Mouse (Mus musculus) embryonic facial prominence, embryonic 15.5 days (tissue): ENCODE measurements at regions not wholly inside any gene's neighbourhood (a gene's known extent, or its start where the extent isn't known, plus 50 kb on each side); places are given as distances from the start of the nearest gene placed in this dataset.

Experiments
- ATAC-seq: fragments of 200-750 bp; cut with Nextera tagmentation; 2 replicates; pipeline ENCODE4 v1.8.0; 2017; ENCODE audit warnings: low read depth, moderate TSS enrichment; ENCODE audit not compliant: insufficient number of reproducible peaks, low FRiP score, low TSS enrichment
- H3K27ac ChIP-seq: fragments of 300-500 bp; sonication (generic); replicated peaks from 2 replicates; pipeline ENCODE4 v1.5.1; 2015; ENCODE audit warnings: mild to moderate bottlenecking, inconsistent platforms
- H3K27me3 ChIP-seq: fragments of 300-500 bp; sonication (generic); 2 replicates; pipeline ENCODE4 v1.6.1; 2015; ENCODE audit warnings: inconsistent platforms
- H3K36me3 ChIP-seq: fragments of 300-500 bp; sonication (generic); 2 replicates; pipeline ENCODE4 v1.6.1; 2015; ENCODE audit warnings: mild to moderate bottlenecking, inconsistent platforms
- H3K4me1 ChIP-seq: fragments of 300-500 bp; sonication (generic); 2 replicates; pipeline ENCODE4 v1.6.1; 2015; ENCODE audit warnings: inconsistent platforms
- H3K4me2 ChIP-seq: fragments of 300-500 bp; sonication (generic); replicated peaks from 2 replicates; pipeline ENCODE4 v1.6.1; 2015; ENCODE audit warnings: mild to moderate bottlenecking, inconsistent platforms
- H3K4me3 ChIP-seq: fragments of 300-500 bp; sonication (generic); replicated peaks from 2 replicates; pipeline ENCODE4 v1.5.1; 2015; ENCODE audit warnings: mild to moderate bottlenecking, inconsistent platforms
- H3K9ac ChIP-seq: fragments of 300-500 bp; sonication (generic); 2 replicates; pipeline ENCODE4 v1.6.1; 2015; ENCODE audit warnings: inconsistent platforms
- H3K9me3 ChIP-seq: fragments of 300-500 bp; sonication (generic); replicated peaks from 2 replicates; pipeline ENCODE4 v1.6.1; 2016; ENCODE audit warnings: inconsistent platforms
- WGBS: fragments of 180-500 bp; shearing (Covaris S2); methylation state at CpG from one replicate; pipeline ENCODE4 v1.1.7; 2015; 5-methylcytosine and 5-hydroxymethylcytosine counted together

DNA sequence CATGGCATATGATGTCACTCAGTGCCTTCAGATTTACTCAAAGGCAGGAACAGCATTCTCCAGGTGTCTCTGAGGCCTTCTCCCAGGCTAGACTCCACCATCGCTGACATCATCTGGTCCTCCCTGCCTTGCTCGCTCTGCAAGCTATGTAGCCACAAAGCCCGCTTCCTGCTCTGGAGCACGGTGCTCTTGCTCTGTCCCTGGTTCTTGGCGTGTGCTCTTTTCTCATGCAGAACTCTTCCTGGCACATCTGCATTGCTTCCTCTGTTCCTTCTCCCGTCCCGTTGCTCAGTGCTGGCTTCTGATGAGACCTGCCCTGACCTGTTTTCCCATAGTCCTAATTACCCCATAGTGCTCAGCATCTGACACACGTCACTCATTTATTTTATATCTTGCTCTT, 178.6 kb downstream of the Trim29 start:
- H3K27me3 ChIP-seq: no peaks in the 10 kb centered on the region
- no peak for ATAC-seq
- no peaks in the 10 kb centered on the region for H3K36me3 ChIP-seq
- no peak overlapping the region for H3K4me3 ChIP-seq
- H3K4me1 ChIP-seq: peaks cover 10% of the 10 kb centered on the region
- H3K9ac ChIP-seq: no peak overlapping the region
- H3K4me2 ChIP-seq: no peak overlapping the region
- no peaks in the 10 kb centered on the region for H3K9me3 ChIP-seq
- WGBS: 51% methylated on average over 8 of the region's 8 CpGs
- H3K27ac ChIP-seq: no peak overlapping the region

DNA sequence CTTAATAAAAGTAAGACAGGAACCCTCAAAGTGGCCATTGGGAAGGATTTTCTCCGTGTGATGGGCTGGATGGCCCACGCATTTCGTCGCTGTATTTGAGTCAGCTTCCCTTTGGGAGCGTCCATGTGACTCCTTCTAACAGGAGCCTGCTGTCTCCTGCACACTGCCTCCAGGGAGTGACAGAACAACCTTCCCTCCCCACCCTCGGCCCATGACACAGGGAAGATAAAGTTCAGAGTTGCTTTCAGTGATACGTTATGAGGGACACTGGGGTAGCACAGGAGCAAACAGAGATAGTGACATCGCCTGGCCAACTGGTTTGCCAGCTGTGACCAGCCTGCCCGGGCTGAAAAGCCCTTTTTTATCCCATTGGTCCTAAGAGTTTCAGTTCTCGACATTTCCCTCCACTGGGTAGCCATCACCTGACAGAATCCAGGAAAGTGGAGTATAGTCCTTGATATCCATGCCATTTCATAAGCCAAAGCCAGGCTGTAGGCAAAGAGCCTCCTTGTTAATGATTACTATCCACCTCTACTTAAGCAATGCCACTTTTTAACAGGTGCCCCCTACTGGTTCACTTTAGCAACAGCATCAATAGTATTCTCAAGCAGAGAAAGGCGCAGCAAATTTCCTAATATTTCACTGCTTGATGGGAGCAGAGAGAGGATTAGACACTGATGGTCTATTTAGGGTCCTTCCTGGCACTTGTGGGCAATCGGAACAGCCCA, 180.5 kb downstream of the Trim29 start:
- H3K27me3 ChIP-seq: no peaks in the 10 kb centered on the region

DNA sequence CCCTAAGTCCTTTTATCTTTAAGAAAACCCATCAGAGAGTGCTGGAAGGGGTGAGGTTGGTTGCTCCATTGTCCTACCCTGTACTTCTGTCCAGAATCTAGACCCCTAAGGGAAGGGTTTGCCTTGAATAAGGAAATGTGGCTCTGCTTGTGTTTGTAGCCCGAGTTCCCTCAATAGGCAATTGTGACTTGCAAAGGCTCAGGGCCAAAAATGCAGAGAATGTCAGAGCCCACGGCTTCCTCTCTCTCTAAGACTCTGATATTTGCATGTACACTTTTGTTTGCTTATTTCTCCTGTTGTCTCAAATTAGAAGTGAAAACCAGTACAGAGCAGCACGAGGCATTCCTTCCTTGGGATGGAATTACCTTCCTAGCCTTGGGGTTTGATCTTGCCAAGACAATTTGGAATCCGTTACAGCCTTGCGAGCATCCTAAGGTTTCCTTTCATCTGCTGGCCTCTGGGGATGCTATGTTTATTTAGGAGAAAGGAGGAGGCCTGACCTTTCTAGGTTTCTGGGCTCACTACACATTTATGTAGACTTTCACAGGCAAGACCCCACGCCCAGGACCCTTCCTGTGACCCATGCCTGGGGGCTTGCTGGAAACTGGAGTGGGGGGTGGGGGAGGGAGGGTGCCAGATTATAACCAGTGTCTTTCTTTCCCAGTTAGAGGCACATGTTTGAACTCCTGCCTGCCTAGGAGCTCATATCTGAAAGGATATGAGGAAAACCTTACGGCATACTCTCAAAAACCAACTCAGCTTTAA, 181.8 kb downstream of the Trim29 start:
- Histone ChIP-seq H3K9me3 (no peaks in the 10 kb centered on the region), H3K4me2 (no peak overlapping the region), H3K4me1 (peaks cover 10% of the 10 kb centered on the region), H3K27ac (no peak overlapping the region), H3K4me3 (no peak overlapping the region), H3K9ac (no peak overlapping the region), H3K36me3 (no peaks in the 10 kb centered on the region), H3K27me3 (no peaks in the 10 kb centered on the region)
- no peak for ATAC-seq
- 10% methylated on average over 7 of the region's 7 CpGs for WGBS

More for the DNA sequence above, 180.5 kb downstream of the Trim29 start:
- H3K9ac ChIP-seq: no peak overlapping the region
- no peak overlapping the region for H3K27ac ChIP-seq
- H3K36me3 ChIP-seq: no peaks in the 10 kb centered on the region
- no peak overlapping the region for H3K4me3 ChIP-seq
- peaks cover 10% of the 10 kb centered on the region for H3K4me1 ChIP-seq
- H3K4me2 ChIP-seq: no peak overlapping the region
- no peaks in the 10 kb centered on the region for H3K9me3 ChIP-seq
- WGBS: 64% methylated on average over 12 of the region's 12 CpGs
- ATAC-seq: no peak

DNA sequence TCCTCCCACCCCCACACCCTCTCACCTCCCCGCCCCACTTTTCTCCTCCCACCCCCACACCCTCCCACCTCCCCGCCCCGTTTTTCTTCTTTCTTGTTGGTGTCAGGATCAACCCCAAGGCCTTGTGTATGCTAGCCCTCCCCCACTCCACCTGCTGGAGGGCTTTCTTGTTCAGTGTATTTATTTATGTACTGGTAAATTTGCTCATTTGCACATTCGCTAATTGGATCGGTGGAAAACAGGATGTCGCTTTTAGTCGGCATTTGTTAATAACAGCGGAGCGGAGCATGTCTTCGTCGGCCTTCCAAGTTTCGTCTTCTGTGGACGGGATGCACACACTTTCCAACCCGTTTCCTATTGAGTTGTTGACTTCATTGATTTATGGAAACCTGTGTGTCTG, 187.9 kb downstream of the Trim29 start:
- Histone ChIP-seq H3K9me3 (no peaks in the 10 kb centered on the region), H3K4me3 (no peak overlapping the region), H3K27me3 (no peaks in the 10 kb centered on the region), H3K36me3 (no peaks in the 10 kb centered on the region), H3K4me2 (no peak overlapping the region), H3K4me1 (no peaks in the 10 kb centered on the region), H3K9ac (no peak overlapping the region), H3K27ac (no peak overlapping the region)
- no peak for ATAC-seq
- WGBS: 69% methylated on average over 14 of the region's 14 CpGs

DNA sequence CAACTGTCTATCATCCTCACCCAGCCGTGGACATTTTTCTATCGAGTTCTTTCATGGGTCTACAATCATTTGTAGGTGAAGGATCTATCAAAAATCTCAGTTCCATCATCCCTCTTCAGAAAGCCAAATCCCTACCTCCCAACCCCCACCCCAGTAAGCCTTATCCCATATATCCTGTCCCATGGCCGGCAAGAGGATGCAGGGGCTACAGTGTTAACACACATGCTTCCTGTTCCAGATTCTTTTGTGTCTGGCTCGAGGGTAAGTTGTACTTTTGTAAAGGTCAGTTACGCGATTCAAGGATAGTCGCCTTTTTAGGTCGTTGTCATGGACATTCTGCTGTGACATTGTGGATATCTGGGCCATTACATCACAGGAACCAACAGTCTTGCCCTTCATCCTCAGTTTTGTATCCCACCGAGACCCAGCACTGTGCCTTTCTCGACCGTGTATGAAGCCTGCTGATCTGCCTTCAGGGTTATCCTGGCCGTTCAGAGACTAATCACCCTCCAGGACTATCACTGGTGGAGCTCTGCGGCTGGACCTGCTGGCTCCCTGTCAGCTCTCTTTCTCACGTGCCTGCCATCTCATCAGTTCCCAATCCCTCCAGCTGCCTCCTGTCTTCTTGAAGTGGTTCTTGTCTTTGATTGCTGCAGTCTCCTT, 193.8 kb downstream of the Trim29 start:
- no peaks in the 10 kb centered on the region for H3K4me1 ChIP-seq
- H3K27me3 ChIP-seq: no peaks in the 10 kb centered on the region
- H3K9me3 ChIP-seq: no peaks in the 10 kb centered on the region
- H3K4me2 ChIP-seq: no peak overlapping the region
- no peak overlapping the region for H3K9ac ChIP-seq
- H3K27ac ChIP-seq: no peak overlapping the region
- H3K4me3 ChIP-seq: no peak overlapping the region
- H3K36me3 ChIP-seq: no peaks in the 10 kb centered on the region
- ATAC-seq: no peak
- 38% methylated on average over 14 of the region's 14 CpGs for WGBS

DNA sequence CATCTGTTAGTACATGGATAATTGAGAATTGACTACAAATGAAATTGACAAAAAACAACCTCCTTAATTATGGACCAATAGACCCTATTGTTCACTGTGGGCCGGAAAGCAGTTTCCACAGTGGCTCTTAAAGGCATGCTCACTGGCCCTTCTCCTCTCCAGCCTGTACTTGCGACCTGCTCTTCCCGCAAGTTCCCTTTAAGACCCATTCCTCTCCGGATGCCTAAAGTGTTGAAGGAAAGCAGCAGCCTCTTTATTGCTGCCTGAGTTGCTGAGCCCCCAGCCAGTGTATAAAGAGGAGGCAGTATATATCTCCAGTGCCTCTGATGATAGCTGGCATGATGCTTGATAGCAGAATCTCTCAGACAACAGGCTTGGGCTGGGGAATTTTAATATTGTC, 195.2 kb downstream of the Trim29 start:
- Histone ChIP-seq H3K4me3 (no peak overlapping the region), H3K4me2 (no peak overlapping the region), H3K9ac (no peak overlapping the region), H3K36me3 (no peaks in the 10 kb centered on the region), H3K27ac (no peak overlapping the region), H3K27me3 (no peaks in the 10 kb centered on the region), H3K9me3 (no peaks in the 10 kb centered on the region), H3K4me1 (no peaks in the 10 kb centered on the region)
- no peak for ATAC-seq
- WGBS: 39% methylated on average over 4 of the region's 4 CpGs

DNA sequence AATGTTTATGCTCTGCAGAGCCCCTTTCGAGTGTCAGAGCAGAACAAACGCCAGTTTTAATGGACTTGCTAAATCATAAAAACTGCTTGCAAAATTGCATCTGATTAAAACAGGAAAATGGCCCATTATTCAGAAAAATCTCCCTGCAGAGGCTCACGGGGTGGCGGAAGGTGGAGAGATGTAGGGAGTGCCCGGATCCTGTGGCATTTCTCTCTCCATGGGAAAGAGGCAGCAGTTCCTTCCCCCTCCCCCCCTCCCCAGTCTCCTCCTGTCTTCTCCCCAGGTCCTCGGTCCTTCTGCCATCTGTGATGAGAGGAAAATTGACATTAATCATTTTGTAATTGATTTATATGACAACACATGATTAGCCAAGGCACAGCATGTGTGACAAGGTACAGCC, 195.6 kb downstream of the Trim29 start:
- H3K9me3 ChIP-seq: no peaks in the 10 kb centered on the region
- H3K4me3 ChIP-seq: no peak overlapping the region
- no peaks in the 10 kb centered on the region for H3K27me3 ChIP-seq
- 44% methylated on average over 6 of the region's 6 CpGs for WGBS
- no peak overlapping the region for H3K27ac ChIP-seq
- H3K4me2 ChIP-seq: no peak overlapping the region
- H3K4me1 ChIP-seq: no peaks in the 10 kb centered on the region
- ATAC-seq: no peak
- no peak overlapping the region for H3K9ac ChIP-seq
- no peaks in the 10 kb centered on the region for H3K36me3 ChIP-seq

DNA sequence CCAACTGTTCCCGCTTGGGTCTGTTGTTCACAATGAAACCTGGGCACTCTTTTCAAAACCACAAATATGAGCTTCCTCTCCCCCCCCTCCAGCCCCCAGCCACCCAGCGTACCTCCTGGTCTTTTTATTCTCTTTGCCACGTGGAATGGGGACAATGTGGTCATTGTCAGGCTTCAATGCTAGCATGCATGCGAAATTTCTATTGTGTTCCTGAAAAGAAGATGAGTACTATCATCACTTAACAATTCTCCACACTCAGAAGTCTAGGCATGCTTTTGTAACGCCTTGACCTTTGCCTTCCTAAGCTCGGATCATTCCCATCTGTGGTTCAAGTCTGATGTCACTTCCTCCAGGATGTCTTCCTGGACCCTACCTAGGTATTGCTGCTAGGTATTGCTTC, 202.2 kb downstream of the Trim29 start:
- H3K4me1 ChIP-seq: no peaks in the 10 kb centered on the region
- H3K27me3 ChIP-seq: no peaks in the 10 kb centered on the region
- no peak for ATAC-seq
- no peak overlapping the region for H3K27ac ChIP-seq
- H3K9me3 ChIP-seq: no peaks in the 10 kb centered on the region
- no peak overlapping the region for H3K9ac ChIP-seq
- H3K4me2 ChIP-seq: no peak overlapping the region
- no peaks in the 10 kb centered on the region for H3K36me3 ChIP-seq
- 49% methylated on average over 6 of the region's 6 CpGs for WGBS
- no peak overlapping the region for H3K4me3 ChIP-seq

DNA sequence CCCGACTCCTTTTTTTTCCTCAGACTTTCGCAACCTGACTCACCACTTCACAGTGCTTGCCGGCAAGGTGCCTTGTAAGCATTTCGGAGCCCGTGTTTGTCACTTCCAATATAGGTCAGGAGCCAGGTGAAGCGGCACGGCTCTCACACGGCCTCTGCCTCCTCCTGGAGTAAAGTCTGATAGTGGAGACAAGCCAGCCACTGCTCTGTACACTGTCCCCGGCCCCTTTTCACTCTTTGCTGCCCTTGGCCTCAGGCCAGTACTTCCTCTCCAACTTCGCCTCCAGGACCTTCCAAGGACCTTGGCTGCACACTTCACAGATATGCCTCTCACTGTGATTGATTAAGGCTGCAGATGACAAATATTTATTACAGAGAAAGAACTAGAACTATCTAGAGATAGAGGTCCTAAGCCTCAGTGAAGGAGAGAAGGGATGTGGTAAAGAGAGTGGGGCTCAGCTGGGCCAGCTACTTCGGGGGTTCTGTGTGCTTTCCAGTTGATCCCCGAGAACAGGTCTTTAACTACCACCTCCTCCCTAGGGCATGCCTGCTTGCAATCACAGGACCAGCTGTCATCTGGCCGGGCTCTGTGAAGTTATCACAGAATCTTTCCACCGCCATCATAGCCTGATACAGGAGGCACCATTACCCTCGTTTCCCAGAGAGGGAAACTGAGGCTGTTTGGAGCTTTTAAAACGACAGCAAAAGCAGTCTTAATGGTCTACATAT, 204.2 kb downstream of the Trim29 start:
- H3K9ac ChIP-seq: no peak overlapping the region
- H3K4me1 ChIP-seq: no peaks in the 10 kb centered on the region
- H3K36me3 ChIP-seq: no peaks in the 10 kb centered on the region
- no peak overlapping the region for H3K4me3 ChIP-seq
- no peak overlapping the region for H3K27ac ChIP-seq
- no peaks in the 10 kb centered on the region for H3K9me3 ChIP-seq
- no peak for ATAC-seq
- no peaks in the 10 kb centered on the region for H3K27me3 ChIP-seq
- WGBS: 74% methylated on average over 16 of the region's 16 CpGs
- no peak overlapping the region for H3K4me2 ChIP-seq

DNA sequence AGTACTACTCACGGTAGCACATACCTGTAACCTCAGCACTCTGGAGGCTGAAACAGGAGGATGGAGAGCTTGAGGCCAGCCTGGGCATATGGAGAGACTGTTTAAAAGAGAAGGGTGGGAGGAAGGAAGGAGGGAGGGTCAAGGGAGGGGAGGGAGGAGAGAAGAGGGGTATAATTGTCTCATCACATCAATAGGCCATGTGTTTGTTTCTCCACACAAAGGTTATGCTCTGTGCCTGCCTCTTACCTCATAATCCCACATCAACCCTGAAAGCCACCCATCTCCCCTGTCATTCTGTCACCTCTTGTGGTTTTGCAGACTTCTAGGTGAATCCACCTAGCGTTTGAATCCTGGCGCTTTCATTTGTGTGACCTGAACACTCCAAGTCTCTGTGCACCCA, 210.3 kb downstream of the Trim29 start:
- Histone ChIP-seq H3K9me3 (no peaks in the 10 kb centered on the region), H3K27ac (no peak overlapping the region), H3K27me3 (no peaks in the 10 kb centered on the region), H3K9ac (no peak overlapping the region), H3K4me3 (no peak overlapping the region), H3K36me3 (no peaks in the 10 kb centered on the region), H3K4me2 (no peak overlapping the region), H3K4me1 (no peaks in the 10 kb centered on the region)
- no peak for ATAC-seq
- 81% methylated on average over 3 of the region's 3 CpGs for WGBS

DNA sequence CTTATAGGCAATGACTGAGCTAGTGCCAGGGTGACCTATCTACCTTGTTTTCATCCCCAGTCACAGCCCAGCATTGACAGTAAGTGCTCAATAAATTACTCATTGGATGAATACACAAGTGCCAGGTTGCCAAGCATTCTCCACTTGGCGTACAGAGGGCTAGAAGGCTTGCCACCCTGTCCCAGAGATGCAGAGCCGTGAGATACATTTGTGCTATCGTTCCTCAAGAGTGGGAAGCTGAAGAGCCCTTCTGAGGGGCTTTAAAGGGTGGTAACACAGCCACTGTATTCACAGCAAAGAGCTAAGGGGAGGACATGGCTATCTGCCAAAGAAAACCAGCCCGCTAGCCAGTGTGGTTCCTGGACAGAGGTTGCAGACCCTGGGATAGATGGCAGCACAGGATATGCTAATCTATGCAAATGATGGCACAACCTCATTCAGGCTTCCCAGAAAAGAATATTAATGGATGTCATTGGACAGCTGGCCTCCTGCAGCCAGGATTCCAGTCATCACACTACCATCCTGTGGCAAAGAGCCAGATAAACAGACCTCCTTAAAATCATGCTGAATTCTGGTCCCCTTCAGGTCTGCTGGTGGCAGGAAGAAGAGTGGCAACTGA, 214.4 kb downstream of the Trim29 start:
- Histone ChIP-seq H3K27ac (no peak overlapping the region), H3K9ac (no peak overlapping the region), H3K4me3 (no peak overlapping the region), H3K4me2 (no peak overlapping the region), H3K9me3 (no peaks in the 10 kb centered on the region), H3K36me3 (no peaks in the 10 kb centered on the region), H3K4me1 (no peaks in the 10 kb centered on the region), H3K27me3 (no peaks in the 10 kb centered on the region)
- 65% methylated on average over 4 of the region's 4 CpGs for WGBS
- no peak for ATAC-seq
